Mouse (Mus musculus) intestine, embryonic 15.5 days (tissue): ENCODE measurements around the gene Usp12. TPM values are rescaled to one million over a fixed set of nuclear protein-coding genes. Genes with fewer than 3 reads are reported as not detected.

Experiments
- ATAC-seq: fragments of 200-750 bp; cut with Nextera tagmentation; 2 replicates; pipeline ENCODE4 v1.8.0; 2017; ENCODE audit warnings: moderate TSS enrichment, moderate library complexity
- H3K27ac ChIP-seq: fragments of 300-500 bp; sonication (generic); 2 replicates; pipeline ENCODE4 v1.5.1; 2015; ENCODE audit warnings: mild to moderate bottlenecking, inconsistent platforms
- H3K27me3 ChIP-seq: fragments of 300-500 bp; sonication (generic); replicated peaks from 2 replicates; pipeline ENCODE4 v1.6.1; 2015; ENCODE audit warnings: inconsistent platforms
- H3K36me3 ChIP-seq: fragments of 300-500 bp; sonication (generic); 2 replicates; pipeline ENCODE4 v1.6.1; 2015; ENCODE audit warnings: inconsistent platforms
- H3K4me1 ChIP-seq: fragments of 300-500 bp; sonication (generic); replicated peaks from 2 replicates; pipeline ENCODE4 v1.6.1; 2015; ENCODE audit warnings: inconsistent platforms
- H3K4me2 ChIP-seq: fragments of 300-500 bp; sonication (generic); replicated peaks from 2 replicates; pipeline ENCODE4 v1.6.1; 2015; ENCODE audit warnings: mild to moderate bottlenecking, inconsistent platforms
- H3K4me3 ChIP-seq: fragments of 300-500 bp; sonication (generic); replicated peaks from 2 replicates; pipeline ENCODE4 v1.5.1; 2015; ENCODE audit warnings: inconsistent platforms
- H3K9ac ChIP-seq: fragments of 300-500 bp; sonication (generic); 2 replicates; pipeline ENCODE4 v1.6.1; 2015; ENCODE audit warnings: inconsistent platforms
- H3K9me3 ChIP-seq: fragments of 300-500 bp; sonication (generic); 2 replicates; pipeline ENCODE4 v1.6.1; 2016; ENCODE audit warnings: inconsistent platforms
- WGBS: fragments of 180-500 bp; shearing (Covaris S2); methylation state at CpG from one replicate; pipeline ENCODE4 v1.1.7; 2015; 5-methylcytosine and 5-hydroxymethylcytosine counted together
- polyA plus RNA-seq: library from polyadenylated mRNA; unstranded; fragments of >200 nt; fragmentation: Nextera tagmentation; extraction: Ambion mirVana; gene quantifications from 2 replicates; pipeline ENCODE4 v1.2.1, GENCODE M21; 2015

The Usp12 gene
- polyA plus RNA-seq, 1 experiment from 2014 or later = 28.7 TPM

GRCm38 (mm10) chr5:146705815-146706408 is 88.9 kb downstream of the Usp12 start:
- Histone ChIP-seq H3K36me3 (no peaks in the 10 kb centered on the region), H3K4me2 (no peak overlapping the region), H3K4me1 (0 out of 2 replicates have a peak, but pooled peaks cover 6% of the 10 kb centered on the region), H3K27me3 (no peaks in the 10 kb centered on the region), H3K9me3 (no peaks in the 10 kb centered on the region), H3K4me3 (no peak overlapping the region), H3K9ac (no peak overlapping the region), H3K27ac (no peak overlapping the region)
- 14% methylated on average over 12 of the region's 12 CpGs for WGBS
- 0 out of 2 replicates have a peak, but pooled peaks have one; percentile 13 for ATAC-seq

- 0 out of 2 replicates have a peak, but pooled peaks cover 8% of the 10 kb centered on the region for H3K4me1 ChIP-seq
- H3K9ac ChIP-seq = no peak overlapping the region
- no peak overlapping the region for H3K4me2 ChIP-seq
- H3K9me3 ChIP-seq = no peaks in the 10 kb centered on the region
- no peaks in the 10 kb centered on the region for H3K36me3 ChIP-seq
- no peaks in the 10 kb centered on the region for H3K27me3 ChIP-seq
- no peak overlapping the region for H3K27ac ChIP-seq
- WGBS = 56% methylated on average over 6 of the region's 6 CpGs
- H3K4me3 ChIP-seq = no peak overlapping the region
- no peak for ATAC-seq
Measured at GRCm38 (mm10) chr5:146705411-146705810, 89.4 kb downstream of the Usp12 start.

GRCm38 (mm10) chr5:146704241-146704640 is 90.6 kb downstream of the Usp12 start:
- Histone ChIP-seq H3K4me2 (no peak overlapping the region), H3K27ac (peak overlapping the region; percentile 88), H3K9me3 (no peaks in the 10 kb centered on the region), H3K9ac (no peak overlapping the region), H3K4me1 (0 out of 2 replicates have a peak, but pooled peaks cover 8% of the 10 kb centered on the region), H3K36me3 (no peaks in the 10 kb centered on the region), H3K27me3 (no peaks in the 10 kb centered on the region), H3K4me3 (no peak overlapping the region)
- WGBS = 95% methylated on average over 4 of the region's 4 CpGs
- ATAC-seq = no peak

GRCm38 (mm10) chr5:146703710-146704121 is 91.1 kb downstream of the Usp12 start:
- H3K27ac ChIP-seq = peak overlapping the region; percentile 88
- H3K9ac ChIP-seq = no peak overlapping the region
- ATAC-seq = peak; percentile 97
- no peaks in the 10 kb centered on the region for H3K9me3 ChIP-seq
- H3K4me1 ChIP-seq = 0 out of 2 replicates have a peak, but pooled peaks cover 8% of the 10 kb centered on the region
- H3K4me3 ChIP-seq = no peak overlapping the region
- 32% methylated on average over 8 of the region's 8 CpGs for WGBS
- H3K27me3 ChIP-seq = no peaks in the 10 kb centered on the region
- no peaks in the 10 kb centered on the region for H3K36me3 ChIP-seq
- no peak overlapping the region for H3K4me2 ChIP-seq

- WGBS = 61% methylated on average over 10 of the region's 10 CpGs
- Histone ChIP-seq H3K27me3 (no peaks in the 10 kb centered on the region), H3K4me1 (0 out of 2 replicates have a peak, but pooled peaks cover 5% of the 10 kb centered on the region), H3K4me3 (no peak overlapping the region), H3K4me2 (no peak overlapping the region), H3K27ac (no peak overlapping the region), H3K9ac (no peak overlapping the region), H3K36me3 (no peaks in the 10 kb centered on the region), H3K9me3 (no peaks in the 10 kb centered on the region)
- ATAC-seq = no peak
Measured at GRCm38 (mm10) chr5:146700099-146700498, 94.7 kb downstream of the Usp12 start.

GRCm38 (mm10) chr5:146699433-146700019 is 95.3 kb downstream of the Usp12 start:
- Histone ChIP-seq H3K27ac (no peak overlapping the region), H3K4me2 (no peak overlapping the region), H3K9me3 (no peaks in the 10 kb centered on the region), H3K27me3 (no peaks in the 10 kb centered on the region), H3K4me3 (no peak overlapping the region), H3K9ac (no peak overlapping the region), H3K36me3 (no peaks in the 10 kb centered on the region), H3K4me1 (0 out of 2 replicates have a peak, but pooled peaks cover 5% of the 10 kb centered on the region)
- WGBS = 80% methylated on average over 4 of the region's 4 CpGs
- ATAC-seq = no peak

GRCm38 (mm10) chr5:146695543-146695942 is 99.3 kb downstream of the Usp12 start:
- Histone ChIP-seq H3K27me3 (no peaks in the 10 kb centered on the region), H3K9me3 (no peaks in the 10 kb centered on the region), H3K4me2 (no peak overlapping the region), H3K27ac (no peak overlapping the region), H3K9ac (no peak overlapping the region), H3K4me3 (no peak overlapping the region), H3K36me3 (no peaks in the 10 kb centered on the region), H3K4me1 (peaks cover 22% of the 10 kb centered on the region)
- WGBS = 49% methylated on average over 5 of the region's 5 CpGs
- no peak for ATAC-seq

- Histone ChIP-seq H3K4me3 (no peak overlapping the region), H3K4me1 (peaks cover 22% of the 10 kb centered on the region), H3K4me2 (peak overlapping the region; percentile 48), H3K36me3 (no peaks in the 10 kb centered on the region), H3K9ac (no peak overlapping the region; the same call in 1 of the 2 replicates), H3K27ac (peak overlapping the region; percentile 92), H3K9me3 (no peaks in the 10 kb centered on the region), H3K27me3 (no peaks in the 10 kb centered on the region)
- 47% methylated on average over 5 of the region's 5 CpGs for WGBS
- peak; percentile 81 for ATAC-seq
Measured at GRCm38 (mm10) chr5:146692976-146693361, 101.8 kb downstream of the Usp12 start.

- no peaks in the 10 kb centered on the region for H3K27me3 ChIP-seq
- WGBS = 6% methylated on average over 7 of the region's 7 CpGs
- H3K9ac ChIP-seq = peak overlapping the region; percentile 30
- H3K36me3 ChIP-seq = no peaks in the 10 kb centered on the region
- peaks cover 22% of the 10 kb centered on the region for H3K4me1 ChIP-seq
- H3K27ac ChIP-seq = peak overlapping the region; percentile 92
- peak overlapping the region; percentile 48 for H3K4me2 ChIP-seq
- H3K4me3 ChIP-seq = no peak overlapping the region
- no peaks in the 10 kb centered on the region for H3K9me3 ChIP-seq
- ATAC-seq = peak; percentile 86
Measured at GRCm38 (mm10) chr5:146692361-146692975, 102.3 kb downstream of the Usp12 start.

- H3K27me3 ChIP-seq = no peaks in the 10 kb centered on the region
- no peak overlapping the region for H3K4me3 ChIP-seq
- peaks cover 27% of the 10 kb centered on the region for H3K4me1 ChIP-seq
- H3K4me2 ChIP-seq = peak overlapping the region; percentile 48
- H3K36me3 ChIP-seq = no peaks in the 10 kb centered on the region
- H3K27ac ChIP-seq = peak overlapping the region; percentile 92
- ATAC-seq = peak; percentile 52
- no peaks in the 10 kb centered on the region for H3K9me3 ChIP-seq
- WGBS = 55% methylated on average over 8 of the region's 8 CpGs
- H3K9ac ChIP-seq = peak overlapping the region; percentile 30; the same call in 1 of the 2 replicates
Measured at GRCm38 (mm10) chr5:146691745-146692144, 103.1 kb downstream of the Usp12 start.

GRCm38 (mm10) chr5:146687541-146688313 is 107.1 kb downstream of the Usp12 start:
- Histone ChIP-seq H3K27me3 (no peaks in the 10 kb centered on the region), H3K4me1 (peaks cover 46% of the 10 kb centered on the region), H3K36me3 (no peaks in the 10 kb centered on the region), H3K4me2 (peak overlapping the region; percentile 50), H3K27ac (peak overlapping the region; percentile 82), H3K4me3 (peak overlapping the region; percentile 15; the same call in 1 of the 2 replicates), H3K9ac (no peak overlapping the region), H3K9me3 (no peaks in the 10 kb centered on the region)
- ATAC-seq = peak; percentile 82
- 35% methylated on average over 16 of the region's 17 CpGs for WGBS

GRCm38 (mm10) chr5:146686954-146687353 is 107.9 kb downstream of the Usp12 start:
- Histone ChIP-seq H3K9ac (no peak overlapping the region), H3K27me3 (no peaks in the 10 kb centered on the region), H3K9me3 (no peaks in the 10 kb centered on the region), H3K4me2 (peak overlapping the region; percentile 50), H3K4me1 (peaks cover 43% of the 10 kb centered on the region), H3K36me3 (no peaks in the 10 kb centered on the region), H3K27ac (peak overlapping the region; percentile 82), H3K4me3 (no peak overlapping the region)
- ATAC-seq = no peak
- 72% methylated on average over 12 of the region's 12 CpGs for WGBS
